Mouse (Mus musculus): Measurements from ENCODE around the gene Trmt112.
"Not testable (repeated sequence)": the region's sequence is repeated elsewhere in the genome, so short reads cannot be mapped to it uniquely, and the experiment has no call there.

Trmt112 gene

GRCm38 (mm10) chr19:6909507-6910289, at the start of gene Trmt112, which contains the start of gene Prdx5:
TSS of gene Trmt112 (plus strand) at chr19:6909698.
TSS of gene Prdx5 (minus strand) at chr19:6910106.
- peak; percentile 90 for DNase-seq

- no peak for DNase-seq
These were observed 49.5 kb upstream of the Trmt112 start for GRCm38 (mm10) chr19:6859971-6860370.

- no peak for DNase-seq
These were observed 48.8 kb upstream of the Trmt112 start for GRCm38 (mm10) chr19:6860706-6861105.

GRCm38 (mm10) chr19:6861451-6861850, 48.0 kb upstream of the Trmt112 start:
- no peak for DNase-seq

- DNase-seq = peak; percentile 64
These were observed 40.1 kb upstream of the Trmt112 start for GRCm38 (mm10) chr19:6869355-6869754.

- peak; percentile 74 for DNase-seq
These were observed 37.8 kb upstream of the Trmt112 start for GRCm38 (mm10) chr19:6871574-6872271.

GRCm38 (mm10) chr19:6872701-6873100, 36.8 kb upstream of the Trmt112 start:
- no peak for DNase-seq

- no peak for DNase-seq
These were observed 35.2 kb upstream of the Trmt112 start for GRCm38 (mm10) chr19:6874257-6874656.

GRCm38 (mm10) chr19:6875834-6876233, 33.7 kb upstream of the Trmt112 start:
- no peak for DNase-seq

- no peak for DNase-seq
These were observed 32.7 kb upstream of the Trmt112 start for GRCm38 (mm10) chr19:6876799-6877198.

- no peak for DNase-seq
These were observed 31.5 kb upstream of the Trmt112 start for GRCm38 (mm10) chr19:6877965-6878364.

- DNase-seq = no peak
These were observed 17.0 kb upstream of the Trmt112 start for GRCm38 (mm10) chr19:6892512-6892911.

- DNase-seq = no peak
These were observed 15.6 kb upstream of the Trmt112 start for GRCm38 (mm10) chr19:6893731-6894451.

GRCm38 (mm10) chr19:6895608-6896305, 13.7 kb upstream of the Trmt112 start:
- DNase-seq = not testable (repeated sequence)

GRCm38 (mm10) chr19:6899641-6900040, 9.9 kb upstream of the Trmt112 start:
- DNase-seq = no peak

- no peak for DNase-seq
These were observed 6.5 kb upstream of the Trmt112 start for GRCm38 (mm10) chr19:6903031-6903430.

- DNase-seq = no peak
These were observed 4.7 kb upstream of the Trmt112 start for GRCm38 (mm10) chr19:6904846-6905245.

GRCm38 (mm10) chr19:6905498-6906159, 3.9 kb upstream of the Trmt112 start:
- DNase-seq = no peak

- DNase-seq = no peak
These were observed 3.3 kb upstream of the Trmt112 start for GRCm38 (mm10) chr19:6906199-6906598.

- no peak for DNase-seq
These were observed 2.4 kb upstream of the Trmt112 start for GRCm38 (mm10) chr19:6907094-6907493.

GRCm38 (mm10) chr19:6907811-6908540, 1.5 kb upstream of the Trmt112 start:
- DNase-seq = no peak

- DNase-seq = no peak
These were observed 477 bp upstream of the Trmt112 start for GRCm38 (mm10) chr19:6909021-6909420.

All from thymus, postnatal 4 days (tissue).